Mouse (Mus musculus): Measurements from ENCODE around the gene Cacna1e. TPM values are rescaled to one million over a fixed set of nuclear protein-coding genes. Genes with fewer than 3 reads are reported as not detected.

Gene Cacna1e
- total and polyA plus RNA-seq, 2 experiments from 2014 or later = 10.3 to 68.4 TPM

- WGBS = 69% methylated on average over 6 of the region's 6 CpGs
- H3K27ac ChIP-seq (ENCODE audit: low read depth, low read length) = no peak overlapping the region
- no peak overlapping the region for H3K9ac ChIP-seq (replicated peaks; ENCODE audit: low read length, poor library complexity, severe bottlenecking)
- no peaks in the 10 kb centered on the region for H3K27me3 ChIP-seq (ENCODE audit: insufficient read depth, low read length)
- H3K4me2 ChIP-seq (ENCODE audit: low read depth, low read length, poor library complexity, severe bottlenecking) = no peak overlapping the region
- 0 out of 2 replicates have a peak, but pooled peaks cover 5% of the 10 kb centered on the region for H3K36me3 ChIP-seq (ENCODE audit: insufficient read depth, low read length)
- ATAC-seq (ENCODE audit: low FRiP score) (no peak), DNase-seq (ENCODE audit: low spot score) (peak; percentile 15)
- TF ChIP-seq CTCF (IDR thresholded peaks at IDR 0.05) = no peak
- H3K4me1 ChIP-seq (ENCODE audit: insufficient read depth, low read length) = no peaks in the 10 kb centered on the region
- H3K4me3 ChIP-seq (ENCODE audit: low read depth, low read length) = no peak overlapping the region
- no peaks in the 10 kb centered on the region for H3K9me3 ChIP-seq (ENCODE audit: low read length)
Measured at GRCm38 (mm10) chr1:154491071-154491470, 393.2 kb downstream of the Cacna1e start.

DNA sequence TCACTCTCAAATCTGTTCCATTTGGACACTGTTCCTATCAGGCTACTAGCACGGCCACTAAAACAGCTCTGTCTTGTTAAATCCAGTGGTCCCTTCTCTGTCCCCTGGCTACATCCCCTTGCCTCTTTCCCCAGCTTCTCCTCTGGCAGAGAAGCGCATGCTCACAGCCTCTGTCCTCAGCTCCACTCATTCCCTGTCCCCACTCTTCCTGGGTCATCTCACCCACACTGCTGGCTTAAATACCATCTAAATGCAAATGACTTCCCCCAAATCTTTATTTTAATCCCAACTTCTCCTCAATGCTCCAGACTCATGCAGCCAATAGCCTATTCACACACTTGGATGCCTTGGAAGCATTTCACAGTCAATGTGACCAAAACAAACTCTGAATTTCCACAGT is 407.6 kb downstream of the Cacna1e start:
- Histone ChIP-seq H3K4me1 (ENCODE audit: insufficient read depth, low read length) (no peaks in the 10 kb centered on the region), H3K4me3 (ENCODE audit: low read depth, low read length) (no peak overlapping the region), H3K9me3 (ENCODE audit: low read length) (no peaks in the 10 kb centered on the region), H3K36me3 (ENCODE audit: insufficient read depth, low read length) (peaks cover 23% of the 10 kb centered on the region), H3K27ac (ENCODE audit: low read depth, low read length) (no peak overlapping the region), H3K27me3 (ENCODE audit: insufficient read depth, low read length) (no peaks in the 10 kb centered on the region), H3K9ac (replicated peaks; ENCODE audit: low read length, poor library complexity, severe bottlenecking) (no peak overlapping the region), H3K4me2 (ENCODE audit: low read depth, low read length, poor library complexity, severe bottlenecking) (no peak overlapping the region)
- 86% methylated on average over 2 of the region's 2 CpGs for WGBS
- DNase-seq (ENCODE audit: low spot score) = no peak
- no peak for ATAC-seq (ENCODE audit: low FRiP score)
- no peak for TF ChIP-seq CTCF (IDR thresholded peaks at IDR 0.05)

DNA sequence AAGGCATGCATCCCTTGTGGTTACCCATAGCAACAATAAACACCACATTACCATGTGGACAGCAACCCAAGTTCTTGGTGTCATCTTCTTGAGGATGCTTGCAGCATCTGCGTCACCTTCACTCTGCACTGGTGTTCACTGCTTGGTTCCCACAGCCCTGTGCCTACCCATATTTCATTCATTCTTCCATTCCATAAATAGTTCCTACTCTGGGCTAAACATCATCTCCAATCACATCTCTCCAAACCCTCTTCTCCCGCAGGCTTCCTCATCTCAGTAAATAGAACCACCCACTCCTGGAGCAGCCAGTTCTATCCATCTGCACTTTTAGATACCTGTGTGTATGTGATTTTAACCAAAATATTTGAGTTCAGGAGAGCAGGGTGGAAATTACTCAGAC is 408.6 kb downstream of the Cacna1e start:
- Histone ChIP-seq H3K4me1 (ENCODE audit: insufficient read depth, low read length) (no peaks in the 10 kb centered on the region), H3K27me3 (ENCODE audit: insufficient read depth, low read length) (no peaks in the 10 kb centered on the region), H3K9me3 (ENCODE audit: low read length) (no peaks in the 10 kb centered on the region), H3K9ac (replicated peaks; ENCODE audit: low read length, poor library complexity, severe bottlenecking) (no peak overlapping the region), H3K36me3 (ENCODE audit: insufficient read depth, low read length) (peaks cover 33% of the 10 kb centered on the region), H3K4me3 (ENCODE audit: low read depth, low read length) (no peak overlapping the region), H3K4me2 (ENCODE audit: low read depth, low read length, poor library complexity, severe bottlenecking) (no peak overlapping the region), H3K27ac (ENCODE audit: low read depth, low read length) (no peak overlapping the region)
- DNase-seq (ENCODE audit: low spot score) (no peak), ATAC-seq (ENCODE audit: low FRiP score) (no peak)
- 84% methylated on average over 2 of the region's 2 CpGs for WGBS
- TF ChIP-seq CTCF (IDR thresholded peaks at IDR 0.05) = no peak

GRCm38 (mm10) chr1:154474156-154474555 is 410.1 kb downstream of the Cacna1e start:
- Histone ChIP-seq H3K4me2 (ENCODE audit: low read depth, low read length, poor library complexity, severe bottlenecking) (no peak overlapping the region), H3K27me3 (ENCODE audit: insufficient read depth, low read length) (no peaks in the 10 kb centered on the region), H3K27ac (ENCODE audit: low read depth, low read length) (no peak overlapping the region), H3K36me3 (ENCODE audit: insufficient read depth, low read length) (peaks cover 34% of the 10 kb centered on the region), H3K4me1 (ENCODE audit: insufficient read depth, low read length) (no peaks in the 10 kb centered on the region), H3K4me3 (ENCODE audit: low read depth, low read length) (no peak overlapping the region), H3K9me3 (ENCODE audit: low read length) (no peaks in the 10 kb centered on the region), H3K9ac (replicated peaks; ENCODE audit: low read length, poor library complexity, severe bottlenecking) (no peak overlapping the region)
- no peak for TF ChIP-seq CTCF (IDR thresholded peaks at IDR 0.05)
- DNase-seq (ENCODE audit: low spot score) = no peak
- WGBS = 78% methylated on average over 4 of the region's 4 CpGs
- ATAC-seq (ENCODE audit: low FRiP score) = no peak

- peaks cover 46% of the 10 kb centered on the region for H3K36me3 ChIP-seq (ENCODE audit: insufficient read depth, low read length)
Measured at GRCm38 (mm10) chr1:154467265-154467664, 417.0 kb downstream of the Cacna1e start.

GRCm38 (mm10) chr1:154461521-154461920 is 422.8 kb downstream of the Cacna1e start:
- Histone ChIP-seq H3K9me3 (ENCODE audit: low read length) (no peaks in the 10 kb centered on the region), H3K4me3 (ENCODE audit: low read depth, low read length) (no peak overlapping the region), H3K4me2 (ENCODE audit: low read depth, low read length, poor library complexity, severe bottlenecking) (no peak overlapping the region), H3K36me3 (ENCODE audit: insufficient read depth, low read length) (peaks cover 18% of the 10 kb centered on the region), H3K9ac (replicated peaks; ENCODE audit: low read length, poor library complexity, severe bottlenecking) (no peak overlapping the region), H3K27me3 (ENCODE audit: insufficient read depth, low read length) (no peaks in the 10 kb centered on the region), H3K27ac (ENCODE audit: low read depth, low read length) (no peak overlapping the region), H3K4me1 (ENCODE audit: insufficient read depth, low read length) (no peaks in the 10 kb centered on the region)
- TF ChIP-seq CTCF (IDR thresholded peaks at IDR 0.05) = no peak
- ATAC-seq (ENCODE audit: low FRiP score) = no peak
- no peak for DNase-seq (ENCODE audit: low spot score)
- WGBS = 89% methylated on average over 5 of the region's 5 CpGs

More at GRCm38 (mm10) chr1:154467265-154467664, 417.0 kb downstream of the Cacna1e start:
- H3K9ac ChIP-seq (replicated peaks; ENCODE audit: low read length, poor library complexity, severe bottlenecking) = no peak overlapping the region
- no peak overlapping the region for H3K4me3 ChIP-seq (ENCODE audit: low read depth, low read length)
- DNase-seq (ENCODE audit: low spot score) (no peak), ATAC-seq (ENCODE audit: low FRiP score) (no peak)
- 92% methylated on average over 3 of the region's 3 CpGs for WGBS
- H3K27ac ChIP-seq (ENCODE audit: low read depth, low read length) = no peak overlapping the region
- TF ChIP-seq CTCF (IDR thresholded peaks at IDR 0.05) = no peak
- no peaks in the 10 kb centered on the region for H3K27me3 ChIP-seq (ENCODE audit: insufficient read depth, low read length)
- no peaks in the 10 kb centered on the region for H3K4me1 ChIP-seq (ENCODE audit: insufficient read depth, low read length)
- no peaks in the 10 kb centered on the region for H3K9me3 ChIP-seq (ENCODE audit: low read length)
- no peak overlapping the region for H3K4me2 ChIP-seq (ENCODE audit: low read depth, low read length, poor library complexity, severe bottlenecking)
